Mouse (Mus musculus): Measurements from ENCODE around the gene Tm9sf4. TPM values are rescaled to one million over a fixed set of nuclear protein-coding genes. Genes with fewer than 3 reads are reported as not detected.

Gene Tm9sf4
- total RNA-seq, 2 experiments from 2014 or later, result 51.4 to 57.0 TPM

- peak; percentile 92 to 95 for DNase-seq
- intact Hi-C loops (cut with DNase I), result loop anchor here (5.0 kb wide), 2 partner anchors 79 to 106 kb away; partner anchors contain the start of genes Asxl1 and Tm9sf4
These were observed 80.3 kb downstream of the Tm9sf4 start, which contains the start of the genes Plagl2 and Pofut1 for GRCm38 (mm10) chr2:153241250-153242014. Gene Plagl2 (minus strand): TSS chr2:153241426. Gene Pofut1 (plus strand): TSS chr2:153241533.

GRCm38 (mm10) chr2:153242156-153242555 lies 81.1 kb downstream of the Tm9sf4 start:
- intact Hi-C loops (cut with DNase I), result loop anchor here (5.0 kb wide), 2 partner anchors 80 to 105 kb away; partner anchors contain the start of genes Asxl1 and Tm9sf4
- DNase-seq, result no peak

GRCm38 (mm10) chr2:153249751-153250150 lies 88.6 kb downstream of the Tm9sf4 start:
- intact Hi-C loops (cut with DNase I), result no loop called here
- no peak for DNase-seq

GRCm38 (mm10) chr2:153256604-153257003 lies 95.5 kb downstream of the Tm9sf4 start:
- intact Hi-C loops (cut with DNase I), result no loop called here
- DNase-seq, result no peak

- intact Hi-C loops (cut with DNase I), result no loop called here
- DNase-seq, result no peak
These were observed 98.1 kb downstream of the Tm9sf4 start for GRCm38 (mm10) chr2:153259030-153259863.

Other genes starting within 250 kb of the Tm9sf4 start
- gene Mylk2, start 250.0 kb upstream of the Tm9sf4 start, total RNA-seq (2021), result under 1 TPM; 0.34 to 0.41 TPM
- gene Foxs1, start 228.1 kb upstream of the Tm9sf4 start, total RNA-seq (2021), result 1 to 10 TPM; 6.0 to 6.7 TPM
- under 1 TPM in 1 of 2 experiments, not detected in 1; 0.22 TPM for gene Dusp15, start 209.6 kb upstream of the Tm9sf4 start, total RNA-seq (2021)
- gene Ttll9, start 198.8 kb upstream of the Tm9sf4 start, total RNA-seq (2021), result not detected
- 10 to 100 TPM; 91.1 to 98.4 TPM for gene Pdrg1, start 145.9 kb upstream of the Tm9sf4 start, total RNA-seq (2021)
- gene Xkr7, start 129.5 kb upstream of the Tm9sf4 start, total RNA-seq (2021), result not detected
- gene Ccm2l, start 95.3 kb upstream of the Tm9sf4 start, total RNA-seq (2021), result 10 to 100 TPM; 23.1 to 25.4 TPM
- gene Hck, start 52.8 kb upstream of the Tm9sf4 start, total RNA-seq (2021), result 1 to 10 TPM in 1 of 2 experiments, under 1 TPM in 1; 0.73 to 1.1 TPM
- 1 to 10 TPM; 2.1 to 2.2 TPM for gene Tspyl3, start 64.1 kb downstream of the Tm9sf4 start, total RNA-seq (2021)
- gene Plagl2, start 80.1 kb downstream of the Tm9sf4 start, total RNA-seq (2021), result 1 to 10 TPM; 5.4 to 6.0 TPM
- 10 to 100 TPM; 15.8 to 16.7 TPM for gene Pofut1, start 80.2 kb downstream of the Tm9sf4 start, total RNA-seq (2021)
- gene Kif3b, start 130.1 kb downstream of the Tm9sf4 start, total RNA-seq (2021), result 10 to 100 TPM in 1 of 2 experiments, 1 to 10 TPM in 1; 9.7 to 10.1 TPM
- gene Asxl1, start 184.5 kb downstream of the Tm9sf4 start, total RNA-seq (2021), result 10 to 100 TPM; 22.1 to 22.6 TPM

All from heart, postnatal 14 days (tissue).